Mouse (Mus musculus) MEL (cell line): ENCODE measurements around the gene Dffa.

ENCODE experiments used
- E2F4 ChIP-seq: IDR thresholded peaks from 2 replicates; pipeline ENCODE4 v1.6.1; 2011; ENCODE audit warnings: low read depth, low read length, improper control_type of control experiment, borderline replicate concordance
- EP300 ChIP-seq, 2 experiments: IDR thresholded peaks; 2 replicates each; pipeline ENCODE4 v1.6.1; 2011; ENCODE audit warnings: improper control_type of control experiment in 2 of 2, low read length in 2 of 2, low read depth in 1 of 2, mild to moderate bottlenecking in 1 of 2
- ETS1 ChIP-seq: IDR thresholded peaks from 2 replicates; pipeline ENCODE4 v1.6.1; 2012; ENCODE audit warnings: low read depth, mild to moderate bottlenecking, inconsistent platforms, low read length, improper control_type of control experiment, moderate library complexity
- MAX ChIP-seq: IDR thresholded peaks from 2 replicates; pipeline ENCODE4 v1.6.1; 2011; ENCODE audit warnings: low read length, improper control_type of control experiment

GRCm38 (mm10) chr4:149157415-149157973 lies 53.5 kb downstream of the Dffa start:
- TF ChIP-seq MAX = no peak
- TF ChIP-seq EP300 (IDR thresholded peaks at IDR 0.05; ENCODE audit: low read depth in 1 of 2, low read length in 2 of 2) = no peak
- no peak for TF ChIP-seq E2F4
- no peak for TF ChIP-seq ETS1
